Mouse (Mus musculus): Measurements from ENCODE around the gene Zfp81. TPM values are rescaled to one million over a fixed set of nuclear protein-coding genes. Genes with fewer than 3 reads are reported as not detected.

The Zfp81 gene
- polyA plus RNA-seq, 1 experiment from 2014 or later: 18.9 TPM

Other genes with a start within 250 kb of the Zfp81 start
- 0.47 and 0.58 TPM in 2 replicates for gene Morc2b, start 219.2 kb downstream of the Zfp81 start, polyA plus RNA-seq (2014; fragmentation: Nextera tagmentation; extraction: Ambion mirVana)
- gene Olfr55, start 190.4 kb downstream of the Zfp81 start, polyA plus RNA-seq (2014; fragmentation: Nextera tagmentation; extraction: Ambion mirVana): 0.07 and 0.12 TPM in 2 replicates
- 0.05 TPM in 1 of 2 replicates, not detected in the other for gene Olfr239, start 167.6 kb downstream of the Zfp81 start, polyA plus RNA-seq (2014; fragmentation: Nextera tagmentation; extraction: Ambion mirVana)
- gene Olfr1564, start 137.2 kb downstream of the Zfp81 start, polyA plus RNA-seq (2014; fragmentation: Nextera tagmentation; extraction: Ambion mirVana): 0.08 TPM in 1 of 2 replicates, not detected in the other
- 28.5 and 30.0 TPM in 2 replicates for gene Zfp955a, start 103.7 kb downstream of the Zfp81 start, polyA plus RNA-seq (2014; fragmentation: Nextera tagmentation; extraction: Ambion mirVana)
- not detected in 2 replicates for gene Olfr63, start 94.2 kb downstream of the Zfp81 start, polyA plus RNA-seq (2014; fragmentation: Nextera tagmentation; extraction: Ambion mirVana)
- 17.1 and 17.7 TPM in 2 replicates for gene Zfp955b, start 69.3 kb downstream of the Zfp81 start, polyA plus RNA-seq (2014; fragmentation: Nextera tagmentation; extraction: Ambion mirVana)
- 12.7 and 13.2 TPM in 2 replicates for gene Zfp101, start 35.8 kb upstream of the Zfp81 start, polyA plus RNA-seq (2014; fragmentation: Nextera tagmentation; extraction: Ambion mirVana)
- gene Actl9, start 74.0 kb upstream of the Zfp81 start, polyA plus RNA-seq (2014; fragmentation: Nextera tagmentation; extraction: Ambion mirVana): not detected in 2 replicates
- 47.7 and 59.0 TPM in 2 replicates for gene Adamts10, start 165.3 kb upstream of the Zfp81 start, polyA plus RNA-seq (2014; fragmentation: Nextera tagmentation; extraction: Ambion mirVana)
- gene Myo1f, start 196.8 kb upstream of the Zfp81 start, polyA plus RNA-seq (2014; fragmentation: Nextera tagmentation; extraction: Ambion mirVana): 1.7 and 2.0 TPM in 2 replicates